Mouse (Mus musculus) thymus, postnatal 10 days (tissue): Measurements from ENCODE around the gene Mocs2.

Experiments
- DNase-seq, 2 experiments: peaks; one replicate each; pipeline ENCODE4 v3.0.0; 2021; ENCODE audit warnings: low spot score in 2 of 2

The Mocs2 gene

DNA sequence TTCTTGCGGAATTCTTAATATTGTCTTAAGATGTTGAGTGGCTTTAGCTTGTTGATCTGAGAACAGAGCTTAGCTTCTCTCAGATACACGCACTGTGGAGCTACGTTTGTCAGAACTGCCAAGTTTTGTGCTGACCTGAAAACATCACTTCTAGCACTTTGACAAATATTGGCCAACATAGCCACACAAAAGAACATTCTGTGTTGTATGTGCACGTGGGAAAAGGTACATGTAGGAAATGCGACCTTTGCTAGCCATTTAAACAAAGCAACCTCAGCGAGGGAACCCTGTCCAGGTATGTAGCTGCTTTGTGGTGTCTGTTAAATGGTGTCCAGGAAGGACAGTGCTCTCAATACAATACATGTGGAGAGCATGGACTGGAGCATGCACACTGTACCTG is 36.0 kb downstream of the Mocs2 start:
- DNase-seq: no peak

DNA sequence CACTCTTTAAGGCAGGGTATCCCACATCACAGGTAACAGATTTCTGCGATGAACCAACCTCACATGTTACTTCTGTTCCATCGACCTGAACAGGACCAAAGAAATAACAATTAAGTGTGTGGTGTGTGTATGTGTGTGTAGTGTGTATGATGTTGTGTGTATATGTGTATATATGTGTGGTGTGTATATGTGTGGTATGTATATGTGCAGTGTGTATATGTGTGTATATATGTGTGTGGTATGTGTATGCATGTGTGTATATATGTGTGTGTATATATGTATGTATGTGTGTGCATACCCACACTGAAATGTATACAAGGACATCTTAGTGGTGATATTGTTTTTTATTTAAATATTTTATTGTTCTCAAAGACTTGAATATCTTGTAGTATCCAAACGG is 36.4 kb downstream of the Mocs2 start:
- no peak for DNase-seq

GRCm38 (mm10) chr13:114855573-114856268 is 37.7 kb downstream of the Mocs2 start:
- DNase-seq: no peak

DNA sequence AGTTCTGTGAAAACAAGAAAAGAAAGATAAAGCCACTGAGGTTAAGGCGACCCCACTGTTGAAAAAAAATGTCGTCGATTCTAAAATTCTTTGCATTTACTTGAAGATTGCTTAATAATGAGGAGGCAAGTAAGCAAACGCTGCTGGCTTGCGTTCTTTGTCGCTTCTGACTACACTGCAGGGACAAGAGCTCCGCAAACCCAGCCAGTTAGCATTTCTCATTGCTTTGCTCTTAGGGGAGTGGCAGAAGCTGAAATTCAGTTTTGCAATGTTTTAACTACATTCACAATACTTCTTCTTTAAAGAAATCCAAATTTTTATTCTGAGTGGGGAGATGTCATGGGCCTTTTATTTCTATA is 38.2 kb downstream of the Mocs2 start:
- DNase-seq: no peak

DNA sequence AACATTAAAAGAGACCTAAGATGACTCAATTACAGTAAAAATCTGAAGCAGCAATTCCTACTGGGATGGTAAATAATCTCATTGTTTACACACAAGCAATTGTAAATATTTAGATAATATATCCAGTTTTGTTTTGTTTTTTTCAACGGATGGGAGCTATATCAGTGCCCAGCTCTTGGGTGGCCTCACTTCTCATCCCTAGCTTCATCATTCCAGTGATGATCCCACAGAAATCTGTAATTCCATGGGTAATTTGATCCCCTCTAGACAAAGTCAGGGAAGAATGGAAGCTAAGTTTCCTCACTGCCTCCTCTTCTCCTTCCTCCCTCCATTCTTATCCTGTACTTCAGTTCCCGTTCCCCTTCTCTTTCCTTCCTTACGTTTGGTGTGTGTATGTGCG is 39.5 kb downstream of the Mocs2 start:
- no peak for DNase-seq

DNA sequence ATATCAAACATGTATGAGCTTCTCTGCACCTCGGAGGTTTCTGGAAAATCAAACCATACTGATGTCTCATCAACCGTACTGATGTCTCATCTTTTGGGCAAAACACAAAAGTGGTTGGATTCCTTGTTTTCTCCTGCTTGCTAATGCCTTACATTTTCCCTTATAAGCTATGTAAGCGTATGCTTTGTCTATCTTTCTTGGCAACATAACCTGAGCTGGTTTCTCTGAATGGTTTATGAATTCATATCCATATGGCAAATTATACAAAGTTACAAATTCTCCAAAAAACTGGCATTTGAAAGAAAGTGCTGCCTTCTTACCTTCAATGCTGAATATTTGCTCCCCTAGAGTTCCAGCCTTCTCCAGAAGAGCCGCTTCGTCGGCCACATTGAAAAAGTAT is 56.7 kb downstream of the Mocs2 start:
- DNase-seq: no peak

- no peak for DNase-seq
These were observed 58.0 kb downstream of the Mocs2 start for GRCm38 (mm10) chr13:114876005-114876520.

DNA sequence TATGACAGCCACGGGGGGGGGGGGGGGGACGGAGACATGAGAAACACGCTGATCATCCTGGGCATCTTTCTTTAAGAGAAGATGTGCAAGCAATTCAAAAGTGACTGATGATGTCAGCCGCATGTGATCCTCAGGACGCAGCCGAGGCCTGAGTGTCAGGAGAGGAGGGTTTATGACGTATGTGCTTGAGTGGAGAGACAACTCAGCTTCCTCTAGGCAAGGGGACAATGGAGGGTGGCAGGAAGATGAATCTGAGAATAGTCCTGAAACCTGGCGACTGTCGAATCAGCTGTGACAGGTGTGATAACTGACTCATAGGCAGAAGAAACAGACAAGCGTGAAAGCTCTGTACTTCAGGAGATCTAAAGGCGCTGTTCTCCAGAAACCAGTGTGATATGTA is 60.6 kb downstream of the Mocs2 start:
- DNase-seq: no peak
